Mouse (Mus musculus): ENCODE measurements around the gene Spink4. TPM values are rescaled to one million over a fixed set of nuclear protein-coding genes. Genes with fewer than 3 reads are reported as not detected.

The Spink4 gene
- polyA plus RNA-seq, 1 experiment from 2014 or later = 1.0 TPM

DNA sequence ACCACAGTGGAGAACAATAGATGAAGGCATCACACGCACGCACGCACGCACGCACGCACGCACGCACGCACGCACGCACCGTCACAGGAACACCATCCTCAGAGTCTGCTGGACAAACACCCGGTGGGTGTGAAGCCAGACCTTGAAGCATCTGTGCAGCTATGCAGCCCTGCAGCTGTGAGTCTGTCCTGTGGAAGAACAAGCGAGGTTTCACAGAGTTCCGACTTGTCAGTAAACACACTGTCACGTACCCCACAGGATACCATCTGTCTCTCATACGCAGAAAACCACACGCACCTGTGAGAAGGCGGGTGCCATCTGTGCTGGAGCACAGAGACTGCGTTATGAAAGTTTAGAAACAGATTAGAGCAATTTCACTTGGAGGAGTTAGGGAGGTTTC is 44.0 kb upstream of the Spink4 start:
- DNase-seq (ENCODE audit: low spot score) (no peak), ATAC-seq (replicated peaks; ENCODE audit: low FRiP score, low read depth) (no peak)
- WGBS = 90% methylated on average over 20 of the region's 20 CpGs
- H3K4me3 ChIP-seq (replicated peaks; ENCODE audit: low read depth, low read length) = no peak overlapping the region
- peaks cover 24% of the 10 kb centered on the region for H3K4me1 ChIP-seq (replicated peaks; ENCODE audit: insufficient read depth, low read length)
- no peaks in the 10 kb centered on the region for H3K36me3 ChIP-seq (ENCODE audit: insufficient read depth, low read length)
- H3K27me3 ChIP-seq (ENCODE audit: insufficient read depth, low read length) = no peaks in the 10 kb centered on the region
- H3K9ac ChIP-seq (ENCODE audit: low read depth, low read length) = no peak overlapping the region
- TF ChIP-seq CTCF (IDR thresholded peaks at IDR 0.05; ENCODE audit: low read depth) = no peak
- no peaks in the 10 kb centered on the region for H3K9me3 ChIP-seq (replicated peaks; ENCODE audit: low read length)
- no peak overlapping the region for H3K4me2 ChIP-seq (ENCODE audit: low read length)
- H3K27ac ChIP-seq = no peak overlapping the region

DNA sequence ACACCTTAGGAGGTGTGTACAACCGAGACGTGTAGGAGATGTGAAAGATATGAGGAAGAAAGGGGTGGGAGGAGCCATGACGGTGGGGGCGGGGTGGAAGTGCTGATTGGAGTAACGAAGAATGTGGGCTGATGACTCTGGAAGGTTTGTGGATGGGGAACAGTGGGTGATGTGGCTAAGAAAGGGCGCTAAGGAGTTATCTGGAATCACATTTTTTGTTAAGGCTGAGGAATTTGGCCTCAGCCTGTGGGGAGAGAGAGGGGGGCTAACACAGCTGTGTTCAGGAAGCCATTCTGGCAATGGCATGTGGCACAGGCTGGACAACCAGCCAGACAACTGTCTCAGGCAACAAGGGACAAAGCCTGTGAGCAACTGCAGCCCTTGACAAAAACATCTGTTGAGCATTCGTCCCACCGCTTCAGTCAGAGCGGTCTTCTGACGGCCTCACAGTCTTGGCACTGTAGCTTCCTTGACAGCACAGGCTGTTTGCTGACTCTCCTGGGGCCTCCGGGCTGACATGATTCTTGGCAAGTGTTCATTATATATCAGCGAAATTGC is 43.0 kb upstream of the Spink4 start:
- 30% methylated on average over 12 of the region's 12 CpGs for WGBS
- H3K27me3 ChIP-seq (ENCODE audit: insufficient read depth, low read length) = no peaks in the 10 kb centered on the region
- H3K9me3 ChIP-seq (replicated peaks; ENCODE audit: low read length) = no peaks in the 10 kb centered on the region
- TF ChIP-seq CTCF (IDR thresholded peaks at IDR 0.05; ENCODE audit: low read depth) = no peak
- DNase-seq (ENCODE audit: low spot score) (peak; percentile 73), ATAC-seq (replicated peaks; ENCODE audit: low FRiP score, low read depth) (no peak)
- H3K4me2 ChIP-seq (ENCODE audit: low read length) = peak overlapping the region; percentile 31
- no peak overlapping the region for H3K9ac ChIP-seq (ENCODE audit: low read depth, low read length)
- H3K4me3 ChIP-seq (replicated peaks; ENCODE audit: low read depth, low read length) = no peak overlapping the region
- peak overlapping the region; percentile 8; the same call in 1 of the 2 replicates for H3K27ac ChIP-seq
- no peaks in the 10 kb centered on the region for H3K36me3 ChIP-seq (ENCODE audit: insufficient read depth, low read length)
- peaks cover 24% of the 10 kb centered on the region for H3K4me1 ChIP-seq (replicated peaks; ENCODE audit: insufficient read depth, low read length)

DNA sequence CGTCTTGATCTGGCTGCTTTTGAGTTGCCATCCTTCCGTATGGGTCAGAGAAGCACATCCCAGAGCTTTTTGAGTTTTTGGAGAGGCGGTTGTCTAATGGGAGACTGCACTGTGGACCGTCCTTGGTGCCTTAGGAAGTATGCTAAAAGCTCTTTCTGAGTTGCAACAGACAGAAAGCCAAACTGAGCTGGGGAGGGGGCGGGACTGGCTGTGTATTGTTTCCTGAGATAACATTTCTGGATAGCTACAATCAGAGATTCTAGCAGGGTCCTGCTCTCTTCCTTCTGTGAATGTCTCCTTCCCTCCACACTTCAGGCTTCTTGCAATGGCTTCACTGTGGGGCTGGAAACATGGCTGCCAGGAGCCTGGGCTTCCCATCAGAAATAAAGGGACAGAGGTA is 42.3 kb upstream of the Spink4 start:
- 69% methylated on average over 5 of the region's 5 CpGs for WGBS
- ATAC-seq (replicated peaks; ENCODE audit: low FRiP score, low read depth) (no peak), DNase-seq (ENCODE audit: low spot score) (no peak)

DNA sequence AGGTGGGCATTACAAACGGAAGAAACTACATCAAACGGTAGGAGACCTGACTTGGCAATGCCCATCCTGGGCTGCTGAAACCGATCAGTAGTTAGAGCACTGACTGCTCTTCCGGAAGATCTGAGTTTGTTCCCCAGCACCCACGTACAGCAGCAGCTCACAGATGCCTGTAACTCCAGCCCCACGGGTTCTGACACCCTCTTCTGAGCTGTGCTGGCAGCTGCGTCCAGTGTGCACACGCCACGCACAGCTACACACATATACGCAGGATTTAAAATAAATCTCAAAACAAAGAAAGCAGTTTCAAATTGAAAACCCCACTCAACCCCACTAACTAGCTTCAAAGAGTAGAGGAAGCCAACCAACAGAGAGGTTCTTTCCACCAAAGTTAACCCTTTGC is 36.7 kb upstream of the Spink4 start:
- H3K9ac ChIP-seq (ENCODE audit: low read depth, low read length) = no peak overlapping the region
- H3K4me2 ChIP-seq (ENCODE audit: low read length) = no peak overlapping the region
- no peak for TF ChIP-seq CTCF (IDR thresholded peaks at IDR 0.05; ENCODE audit: low read depth)
- no peaks in the 10 kb centered on the region for H3K27me3 ChIP-seq (ENCODE audit: insufficient read depth, low read length)
- no peak for DNase-seq (ENCODE audit: low spot score)
- H3K9me3 ChIP-seq (replicated peaks; ENCODE audit: low read length) = no peaks in the 10 kb centered on the region
- H3K4me1 ChIP-seq (replicated peaks; ENCODE audit: insufficient read depth, low read length) = no peaks in the 10 kb centered on the region
- no peak overlapping the region for H3K27ac ChIP-seq
- WGBS = 74% methylated on average over 10 of the region's 10 CpGs
- no peak overlapping the region for H3K4me3 ChIP-seq (replicated peaks; ENCODE audit: low read depth, low read length)
- H3K36me3 ChIP-seq (ENCODE audit: insufficient read depth, low read length) = no peaks in the 10 kb centered on the region
- ATAC-seq (replicated peaks; ENCODE audit: low FRiP score, low read depth) = no peak

More for the DNA sequence above, 42.3 kb upstream of the Spink4 start:
- no peaks in the 10 kb centered on the region for H3K36me3 ChIP-seq (ENCODE audit: insufficient read depth, low read length)
- H3K4me3 ChIP-seq (replicated peaks; ENCODE audit: low read depth, low read length) = no peak overlapping the region
- TF ChIP-seq CTCF (IDR thresholded peaks at IDR 0.05; ENCODE audit: low read depth) = no peak
- H3K27me3 ChIP-seq (ENCODE audit: insufficient read depth, low read length) = no peaks in the 10 kb centered on the region
- H3K9ac ChIP-seq (ENCODE audit: low read depth, low read length) = no peak overlapping the region
- H3K27ac ChIP-seq = 0 out of 2 replicates have a peak overlapping the region, but pooled peaks have one; percentile 8
- H3K9me3 ChIP-seq (replicated peaks; ENCODE audit: low read length) = no peaks in the 10 kb centered on the region
- H3K4me2 ChIP-seq (ENCODE audit: low read length) = no peak overlapping the region
- peaks cover 24% of the 10 kb centered on the region for H3K4me1 ChIP-seq (replicated peaks; ENCODE audit: insufficient read depth, low read length)

DNA sequence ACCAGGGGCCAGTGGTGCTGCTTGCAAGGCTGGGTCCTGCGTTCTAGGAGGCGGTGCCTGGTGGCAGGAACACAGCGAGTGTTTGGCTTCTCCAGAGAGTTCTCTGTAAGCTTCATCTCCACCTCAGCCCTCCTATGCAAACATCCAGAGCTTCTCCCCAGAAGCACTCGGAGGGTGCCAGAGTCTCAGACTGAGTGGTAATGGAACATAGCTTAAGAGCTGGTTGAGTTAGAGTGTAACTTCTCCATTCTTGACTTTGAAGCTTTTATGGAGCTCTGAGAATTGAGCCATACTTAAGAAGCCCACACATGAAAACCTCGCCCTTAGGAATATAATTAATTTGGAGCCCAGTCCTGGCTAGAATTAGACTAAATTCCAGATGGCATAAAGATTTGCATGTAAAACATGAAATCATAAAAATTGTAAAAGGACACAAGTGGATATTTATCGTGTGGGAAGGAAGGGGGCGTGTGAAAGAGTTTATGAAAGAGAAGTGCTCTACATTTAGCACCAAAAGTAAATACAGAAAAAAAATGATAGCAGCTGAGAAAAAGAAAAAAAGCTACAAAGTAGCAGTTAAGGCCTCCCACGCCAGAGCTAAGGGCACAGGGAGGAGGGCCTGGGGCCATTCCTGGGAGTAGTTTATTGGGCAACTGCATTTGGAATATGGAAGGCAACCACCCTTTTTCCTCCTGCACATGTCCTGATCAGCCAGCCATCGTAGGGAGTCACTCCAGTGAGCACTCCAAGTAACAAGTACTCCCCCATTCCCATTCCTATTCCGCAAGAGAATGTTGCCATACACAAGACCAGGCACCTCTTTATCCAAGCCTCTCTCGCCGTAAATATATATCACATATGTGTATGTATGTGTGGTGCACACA is 35.3 kb upstream of the Spink4 start:
- no peak for DNase-seq (ENCODE audit: low spot score)
- no peak for TF ChIP-seq CTCF (IDR thresholded peaks at IDR 0.05; ENCODE audit: low read depth)
- WGBS = 66% methylated on average over 12 of the region's 12 CpGs
- Histone ChIP-seq H3K27ac (no peak overlapping the region), H3K27me3 (ENCODE audit: insufficient read depth, low read length) (no peaks in the 10 kb centered on the region), H3K9me3 (replicated peaks; ENCODE audit: low read length) (no peaks in the 10 kb centered on the region), H3K4me2 (ENCODE audit: low read length) (no peak overlapping the region), H3K9ac (ENCODE audit: low read depth, low read length) (no peak overlapping the region), H3K4me1 (replicated peaks; ENCODE audit: insufficient read depth, low read length) (no peaks in the 10 kb centered on the region), H3K4me3 (replicated peaks; ENCODE audit: low read depth, low read length) (no peak overlapping the region), H3K36me3 (ENCODE audit: insufficient read depth, low read length) (no peaks in the 10 kb centered on the region)
- no peak for ATAC-seq (replicated peaks; ENCODE audit: low FRiP score, low read depth)

DNA sequence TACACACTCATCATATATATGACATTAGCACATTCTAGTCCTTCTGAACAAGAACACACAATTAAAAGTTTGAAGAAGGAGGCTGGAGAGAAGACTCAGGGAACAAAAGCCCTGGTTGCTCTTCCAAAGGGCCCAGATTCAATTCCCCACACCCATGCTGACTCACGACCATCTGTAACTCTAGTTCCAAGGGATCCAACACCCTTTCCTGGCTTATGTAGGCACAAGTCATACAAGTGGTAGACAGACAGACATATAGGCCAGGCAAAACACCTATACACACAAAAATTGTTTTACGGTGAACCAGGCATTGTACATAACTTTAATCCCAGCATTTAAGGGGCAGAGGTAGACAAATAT is 34.7 kb upstream of the Spink4 start:
- 57% methylated on average over 2 of the region's 2 CpGs for WGBS
- no peak overlapping the region for H3K4me3 ChIP-seq (replicated peaks; ENCODE audit: low read depth, low read length)
- H3K27me3 ChIP-seq (ENCODE audit: insufficient read depth, low read length) = no peaks in the 10 kb centered on the region
- TF ChIP-seq CTCF (IDR thresholded peaks at IDR 0.05; ENCODE audit: low read depth) = no peak
- no peaks in the 10 kb centered on the region for H3K4me1 ChIP-seq (replicated peaks; ENCODE audit: insufficient read depth, low read length)
- no peaks in the 10 kb centered on the region for H3K9me3 ChIP-seq (replicated peaks; ENCODE audit: low read length)
- H3K4me2 ChIP-seq (ENCODE audit: low read length) = no peak overlapping the region
- no peak overlapping the region for H3K9ac ChIP-seq (ENCODE audit: low read depth, low read length)
- no peak for DNase-seq (ENCODE audit: low spot score)
- H3K36me3 ChIP-seq (ENCODE audit: insufficient read depth, low read length) = no peaks in the 10 kb centered on the region
- ATAC-seq (replicated peaks; ENCODE audit: low FRiP score, low read depth) = no peak
- H3K27ac ChIP-seq = no peak overlapping the region
